Mouse (Mus musculus): ENCODE results near the gene Prkar1a.
"Not testable (repeated sequence)": the region's sequence is repeated elsewhere in the genome, so short reads cannot be mapped to it uniquely, and the experiment has no call there.

Prkar1a gene

DNA sequence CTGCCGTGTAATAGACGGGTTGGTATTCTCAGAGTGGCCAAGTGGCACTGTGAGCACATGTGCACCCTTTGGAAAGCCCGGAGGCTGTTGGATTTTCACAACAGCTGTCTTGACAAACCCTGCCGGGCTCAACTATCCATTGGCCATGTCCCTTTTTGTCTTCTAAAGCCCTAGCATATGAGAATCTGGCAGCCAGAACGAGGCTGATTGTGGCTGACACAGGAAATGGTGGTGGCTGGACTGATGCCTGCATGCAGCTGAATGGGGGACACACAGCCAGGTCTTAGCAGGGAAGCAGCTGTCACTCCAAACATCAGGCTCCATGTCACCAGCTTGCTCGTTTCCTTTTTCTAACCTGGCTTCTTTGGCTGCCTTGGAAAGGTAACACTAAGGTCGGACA is 695 bp upstream of the Prkar1a start:
- no peak for DNase-seq

DNA sequence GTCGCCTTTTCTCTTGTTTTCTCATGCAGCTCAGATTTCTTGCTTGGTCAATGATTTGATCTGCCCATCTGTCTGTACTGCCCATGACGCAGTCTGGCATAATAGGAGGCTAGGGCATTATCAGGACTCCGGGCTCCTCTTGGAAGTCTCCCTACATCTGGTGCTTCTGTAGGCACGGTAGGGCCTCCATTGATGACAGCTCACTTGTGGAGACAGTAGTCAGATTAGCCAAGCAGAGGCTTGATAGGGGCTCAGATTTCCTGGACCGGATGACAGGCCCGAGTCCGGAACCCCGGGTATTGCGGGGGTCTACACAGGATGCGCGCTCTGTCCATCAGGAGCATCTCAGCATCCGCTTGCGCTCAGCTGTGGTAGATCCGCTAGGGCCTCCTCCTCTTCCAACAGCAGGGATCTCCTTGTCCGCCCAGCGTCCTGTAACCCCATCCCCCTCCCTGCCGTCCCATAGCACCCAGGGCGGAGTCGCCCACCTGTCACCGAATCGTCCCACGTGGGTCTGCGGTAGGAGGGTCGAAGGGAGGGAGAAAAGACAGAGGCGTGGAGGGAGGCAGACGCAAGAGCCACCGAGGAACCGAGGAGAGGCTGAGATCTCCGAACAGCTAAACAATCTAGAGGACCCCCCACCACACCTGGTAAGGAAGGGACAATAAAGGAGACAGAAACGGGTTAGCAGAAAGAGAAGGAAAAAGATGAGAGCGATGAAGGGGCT is 933 bp downstream of the Prkar1a start:
- peak; percentile 69 to 76 for DNase-seq

- DNase-seq = peak; percentile 89 to 93
Measured at GRCm38 (mm10) chr11:109650788-109651565, 1.8 kb downstream of the Prkar1a start.

DNA sequence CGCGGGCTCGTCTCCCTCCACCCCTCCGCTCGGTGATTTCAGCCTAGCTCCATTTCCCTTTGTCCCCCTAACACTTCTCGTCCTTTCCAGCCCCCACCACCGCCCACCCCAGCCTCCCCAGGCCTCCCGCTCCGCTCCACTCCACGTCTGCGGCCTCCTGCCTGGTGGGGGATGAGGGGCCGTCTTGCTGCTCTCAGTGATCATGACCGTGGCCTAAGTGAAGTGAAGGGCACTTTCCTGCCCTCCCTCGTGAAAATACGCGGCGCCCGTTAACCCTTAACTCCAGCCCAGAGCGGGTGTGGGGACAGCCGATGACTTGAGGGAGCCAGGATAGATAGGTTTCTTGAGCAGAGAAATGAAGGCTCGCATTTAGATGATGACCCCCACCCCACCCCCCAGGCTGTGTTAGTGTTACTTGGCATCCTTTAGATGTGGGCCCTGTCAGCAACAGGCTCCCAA is 2.4 kb downstream of the Prkar1a start:
- DNase-seq = peak; percentile 42 to 49

GRCm38 (mm10) chr11:109652505-109652904 is 3.3 kb downstream of the Prkar1a start:
- no peak for DNase-seq

DNA sequence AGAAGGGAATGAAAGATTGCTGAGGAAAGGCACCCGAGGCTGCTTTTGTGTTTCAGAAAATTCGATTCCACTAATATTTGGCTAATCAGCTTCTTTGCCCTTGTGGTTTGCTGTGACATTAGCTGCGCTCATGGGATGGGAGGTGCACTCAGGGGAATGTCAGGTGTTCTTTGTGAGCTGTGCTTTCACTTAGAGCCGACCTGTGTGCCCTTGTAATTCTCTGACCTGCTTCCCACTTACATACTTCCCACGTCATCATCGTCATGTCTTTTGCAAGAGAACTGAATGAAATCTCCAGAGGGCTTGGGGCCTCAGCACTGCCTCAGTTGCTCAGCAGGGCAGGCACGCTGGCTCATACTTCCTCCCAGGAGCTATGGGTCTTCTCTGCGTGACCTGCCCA is 4.0 kb downstream of the Prkar1a start:
- no peak for DNase-seq

GRCm38 (mm10) chr11:109654581-109654980 is 5.4 kb downstream of the Prkar1a start:
- DNase-seq = no peak

GRCm38 (mm10) chr11:109656232-109656631 is 7.0 kb downstream of the Prkar1a start:
- DNase-seq = no peak

DNA sequence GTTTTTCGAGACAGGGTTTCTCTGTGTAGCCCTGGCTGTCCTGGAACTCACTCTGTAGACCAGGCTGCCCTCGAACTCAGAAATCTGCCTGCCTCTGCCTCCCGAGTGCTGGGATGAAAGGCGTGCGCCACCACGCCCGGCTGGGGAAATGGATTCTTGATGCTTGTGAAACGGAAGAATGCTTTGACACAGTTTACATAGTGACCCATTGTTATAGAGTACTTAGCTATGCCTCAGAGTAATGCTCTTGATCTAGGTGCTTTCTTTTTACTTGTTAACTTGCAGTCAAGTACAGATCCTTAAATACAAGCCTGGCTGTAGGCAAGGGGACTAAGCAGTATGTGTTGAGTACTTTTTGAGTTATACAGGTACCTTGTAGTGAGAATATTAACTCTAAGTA is 11.3 kb downstream of the Prkar1a start:
- DNase-seq = not testable (repeated sequence)

- no peak for DNase-seq
Measured at GRCm38 (mm10) chr11:109664293-109664692, 15.1 kb downstream of the Prkar1a start.

DNA sequence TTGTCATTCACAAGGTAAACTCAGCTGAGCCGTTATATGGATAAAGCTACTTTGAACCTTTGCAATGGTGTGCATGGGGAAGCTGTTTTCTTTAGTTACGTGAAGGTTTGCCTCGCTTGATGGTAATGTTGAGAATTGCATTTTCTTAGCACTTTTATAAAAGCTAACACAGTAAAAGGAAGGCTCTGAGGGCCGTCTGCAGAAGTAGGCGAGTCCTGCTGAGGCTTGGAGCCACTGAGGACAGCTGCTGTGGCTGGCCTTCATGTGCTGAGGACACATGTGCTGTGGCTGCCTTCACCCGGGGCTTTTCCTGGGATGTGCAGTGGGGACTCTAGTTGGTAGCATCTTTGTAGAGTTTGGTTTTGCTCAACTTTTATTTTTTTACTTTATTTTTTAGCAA is 16.2 kb downstream of the Prkar1a start:
- no peak for DNase-seq

- DNase-seq = no peak
Measured at GRCm38 (mm10) chr11:109666411-109666810, 17.2 kb downstream of the Prkar1a start.

DNA sequence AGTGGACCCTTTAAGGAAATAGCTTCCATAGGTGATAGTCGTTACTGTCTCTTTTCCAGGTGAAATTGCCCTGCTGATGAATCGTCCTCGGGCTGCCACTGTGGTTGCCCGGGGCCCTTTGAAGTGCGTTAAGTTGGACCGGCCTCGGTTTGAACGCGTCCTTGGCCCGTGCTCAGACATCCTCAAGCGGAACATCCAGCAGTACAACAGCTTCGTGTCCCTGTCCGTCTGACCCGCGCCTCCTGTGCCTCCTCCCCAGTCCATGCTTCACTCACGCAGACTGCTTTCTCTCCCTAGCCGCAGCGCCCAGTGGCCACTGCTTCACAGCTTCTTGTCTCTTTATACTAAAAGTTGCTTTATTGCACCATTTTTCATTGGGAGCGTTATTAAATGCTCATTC is 18.2 kb downstream of the Prkar1a start:
- no peak for DNase-seq

- no peak for DNase-seq
Measured at GRCm38 (mm10) chr11:109668115-109668725, 19.0 kb downstream of the Prkar1a start.

GRCm38 (mm10) chr11:109669149-109669708 is 20.0 kb downstream of the Prkar1a start:
- no peak for DNase-seq

DNA sequence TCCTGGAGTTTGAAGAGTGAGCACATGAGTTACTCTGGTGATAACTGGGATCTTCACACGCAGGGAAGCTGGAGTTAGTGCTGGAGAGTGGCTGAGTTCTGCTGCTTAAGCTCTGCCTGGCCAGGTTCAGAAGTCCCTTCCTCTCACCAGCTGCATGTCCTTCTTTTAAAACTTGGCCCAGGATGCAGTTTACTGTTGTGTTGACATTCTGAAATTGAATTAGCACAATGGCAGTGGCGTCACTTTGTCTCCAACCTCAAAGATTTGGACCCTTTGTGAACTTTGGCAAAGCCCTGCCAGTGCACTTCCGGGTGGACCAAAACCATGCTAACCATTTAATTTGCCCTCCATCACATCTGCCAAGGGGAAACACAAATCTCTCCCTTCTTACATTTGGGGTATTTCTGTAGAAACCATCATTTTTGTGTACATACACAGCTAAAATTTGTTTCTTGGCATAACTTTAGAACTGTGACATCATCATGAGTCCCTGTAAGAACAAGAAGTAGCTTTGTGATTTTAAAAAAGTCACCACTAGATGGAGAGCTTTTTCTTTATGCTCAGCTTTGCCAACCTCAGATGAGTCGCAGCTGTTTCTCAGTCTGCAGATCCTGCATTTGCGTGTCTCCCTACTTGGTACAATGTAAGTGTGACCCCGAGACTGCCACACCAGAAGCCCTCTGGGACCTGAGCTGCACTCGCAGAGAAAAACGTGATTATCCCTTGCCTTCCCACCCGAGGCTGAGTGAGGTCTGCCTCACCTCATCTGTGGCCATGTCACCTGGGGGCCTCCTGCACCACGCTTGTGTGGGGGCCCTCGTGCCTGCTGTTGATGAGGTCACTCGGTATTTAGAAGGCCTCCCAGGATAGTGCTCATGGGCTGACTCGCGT is 21.1 kb downstream of the Prkar1a start:
- no peak for DNase-seq

DNA sequence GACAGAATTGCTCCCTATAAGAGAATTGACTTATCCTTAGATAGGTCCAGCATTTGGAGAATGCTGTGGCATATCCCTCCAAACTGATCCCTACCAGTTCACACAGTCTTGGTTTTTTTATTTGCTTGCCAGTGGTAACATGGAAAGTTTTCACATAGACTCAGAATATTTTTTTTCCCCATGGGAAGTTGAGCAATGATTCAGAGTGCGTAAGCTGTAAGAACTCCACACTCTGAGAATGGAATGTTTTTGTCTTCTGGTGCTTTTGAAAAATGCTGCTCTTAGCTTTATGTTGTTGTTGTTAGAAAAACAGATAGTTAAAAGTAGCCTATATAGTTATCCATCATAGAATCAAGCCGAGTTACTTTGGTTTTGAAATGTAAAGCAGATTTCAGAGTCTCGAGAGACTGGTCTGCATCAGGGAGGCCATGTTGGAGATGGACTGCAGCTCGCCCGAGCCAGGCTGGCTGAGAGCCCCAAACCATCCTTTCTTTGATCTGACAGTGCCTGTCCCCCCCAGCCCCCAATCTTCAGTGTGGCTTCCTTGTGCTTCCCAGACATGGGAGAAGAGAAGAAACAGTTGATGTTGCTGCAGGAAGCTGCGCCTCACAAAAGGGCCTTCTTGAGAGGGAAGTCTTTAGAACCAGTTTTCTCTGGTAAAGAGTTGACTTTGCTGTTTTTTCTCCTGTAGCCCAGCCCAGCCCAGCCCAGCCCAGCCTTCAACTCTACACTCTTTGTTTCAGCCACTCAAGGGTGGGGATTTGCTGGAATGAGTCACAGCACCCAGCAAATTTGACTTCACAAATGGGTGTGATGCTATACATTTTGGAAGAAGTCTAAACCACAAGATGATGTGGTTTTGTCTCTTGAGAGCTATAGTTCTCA is 22.2 kb downstream of the Prkar1a start:
- DNase-seq = no peak

GRCm38 (mm10) chr11:109672021-109672324 is 22.8 kb downstream of the Prkar1a start:
- no peak for DNase-seq

DNA sequence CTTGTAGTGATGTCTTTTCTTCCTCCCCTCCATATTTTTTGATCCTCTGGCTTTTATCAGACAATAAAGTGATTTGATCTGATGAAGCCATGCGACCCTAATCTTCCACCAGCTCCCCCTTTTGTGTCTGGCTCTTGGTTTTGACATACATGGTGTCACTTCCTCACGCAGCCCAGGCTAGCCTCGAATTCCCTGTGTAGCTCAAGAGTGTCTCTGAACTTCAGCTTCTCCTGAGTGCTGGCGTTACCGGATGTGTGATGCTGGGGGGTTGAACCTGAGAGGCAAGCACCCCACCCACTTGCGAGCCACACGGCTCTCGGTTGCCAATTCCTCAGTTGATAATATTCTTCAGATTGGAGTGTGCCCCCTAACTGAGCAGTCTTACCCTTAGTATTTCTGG is 23.2 kb downstream of the Prkar1a start:
- DNase-seq = no peak

GRCm38 (mm10) chr11:109672881-109673739 is 23.9 kb downstream of the Prkar1a start:
- DNase-seq = no peak

DNA sequence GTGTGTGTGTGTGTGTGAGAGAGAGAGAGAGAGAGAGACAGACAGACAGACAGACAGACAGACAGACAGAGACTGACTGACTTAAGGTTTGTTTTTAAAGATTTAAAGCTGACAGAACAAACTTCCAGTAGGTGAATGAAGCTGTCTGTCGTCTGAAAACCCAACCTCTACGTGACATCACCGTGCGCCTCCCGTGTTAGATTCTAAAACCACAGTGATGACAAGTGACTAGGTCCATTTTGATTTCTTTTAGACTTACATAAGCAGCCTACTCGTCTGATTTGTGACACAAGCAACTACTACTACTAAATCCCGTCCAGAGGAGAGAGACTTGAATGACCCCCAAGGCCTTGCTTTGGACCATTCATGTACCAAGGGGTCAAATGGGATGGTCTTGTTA is 24.5 kb downstream of the Prkar1a start:
- DNase-seq = no peak
